Mouse (Mus musculus) liver, embryonic 16.5 days (tissue): Measurements from ENCODE around the gene Cdh12. TPM values are rescaled to one million over a fixed set of nuclear protein-coding genes. Genes with fewer than 3 reads are reported as not detected.

Experiments
- ATAC-seq: fragments of 200-750 bp; cut with Nextera tagmentation; 2 replicates; pipeline ENCODE4 v1.8.0; 2017; ENCODE audit warnings: low read depth, mild to moderate bottlenecking, moderate number of reproducible peaks, moderate library complexity
- H3K27ac ChIP-seq: fragments of 300-500 bp; sonication (generic); 2 replicates; pipeline ENCODE4 v1.5.1; 2014; ENCODE audit warnings: mild to moderate bottlenecking, low read length
- H3K27me3 ChIP-seq: fragments of 300-500 bp; sonication (generic); 2 replicates; pipeline ENCODE4 v1.6.1; 2014; ENCODE audit warnings: low read depth, low read length, mixed read lengths; ENCODE audit not compliant: control insufficient read depth, insufficient read depth
- H3K36me3 ChIP-seq: fragments of 300-500 bp; sonication (generic); 2 replicates; pipeline ENCODE4 v1.6.1; 2014; ENCODE audit warnings: mild to moderate bottlenecking; ENCODE audit not compliant: control insufficient read depth, insufficient read depth
- H3K4me1 ChIP-seq: fragments of 300-500 bp; sonication (generic); 2 replicates; pipeline ENCODE4 v1.6.1; 2014; ENCODE audit warnings: low read depth, low read length, mixed read lengths; ENCODE audit not compliant: control insufficient read depth
- H3K4me2 ChIP-seq: fragments of 300-500 bp; sonication (generic); 2 replicates; pipeline ENCODE4 v1.6.1; 2014; ENCODE audit warnings: low read depth, low read length, mixed read lengths
- H3K4me3 ChIP-seq: fragments of 300-500 bp; sonication (generic); 2 replicates; pipeline ENCODE4 v1.5.1; 2014; ENCODE audit warnings: low read depth, mild to moderate bottlenecking, low read length
- H3K9ac ChIP-seq: fragments of 300-500 bp; sonication (generic); 2 replicates; pipeline ENCODE4 v1.6.1; 2014; ENCODE audit warnings: low read depth, low read length
- H3K9me3 ChIP-seq: fragments of 300-500 bp; sonication (generic); replicated peaks from 2 replicates; pipeline ENCODE4 v1.6.1; 2016; ENCODE audit warnings: low read length; ENCODE audit not compliant: control insufficient read depth
- WGBS: fragments of 180-500 bp; shearing (Covaris S2); extraction: QIAGEN DNeasy Blood & Tissue Kit; methylation state at CpG from one replicate; pipeline ENCODE4 v1.1.7; 2014; ENCODE audit not compliant: insufficient replicate concordance; 5-methylcytosine and 5-hydroxymethylcytosine counted together
- polyA plus RNA-seq: library from polyadenylated mRNA; unstranded; fragments of >200 nt; fragmentation: Nextera tagmentation; extraction: Ambion mirVana; gene quantifications from 2 replicates; pipeline ENCODE4 v1.2.1, GENCODE M21; 2015

The Cdh12 gene
- polyA plus RNA-seq, 1 experiment from 2014 or later: not detected

DNA sequence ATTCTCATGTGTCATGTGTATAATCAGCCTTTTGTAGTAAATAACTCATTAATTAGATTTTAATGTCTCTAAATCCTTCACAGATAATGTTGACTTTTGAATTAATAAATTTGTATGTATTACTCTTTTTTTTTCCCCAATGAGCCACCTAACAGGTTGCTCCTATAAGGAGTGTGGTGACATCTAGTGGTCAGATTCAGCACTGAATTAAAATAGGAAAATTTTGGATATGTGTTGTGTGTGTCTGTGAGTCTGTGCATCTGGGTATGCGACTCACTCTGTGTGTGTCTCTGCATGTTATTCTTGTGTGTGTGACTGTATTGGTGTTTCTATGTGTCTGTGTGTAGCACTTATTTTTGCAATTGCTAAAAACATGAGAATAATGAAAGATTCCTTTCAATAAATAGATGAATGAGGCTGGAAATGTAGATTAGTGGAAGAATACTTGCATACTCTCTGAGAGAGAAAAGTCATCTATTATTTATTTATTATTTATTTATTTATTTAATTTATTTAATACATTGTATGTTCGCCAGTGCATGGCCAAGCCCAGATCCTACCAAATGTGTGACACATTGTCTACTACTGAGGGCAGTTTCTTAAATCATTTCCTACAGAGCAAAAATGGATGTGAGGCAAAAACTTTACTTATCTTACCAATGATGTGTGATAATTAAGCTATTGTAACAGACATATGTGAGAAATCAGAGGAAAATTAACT, 958.4 kb downstream of the Cdh12 start:
- H3K9me3 ChIP-seq: no peaks in the 10 kb centered on the region
- no peaks in the 10 kb centered on the region for H3K4me1 ChIP-seq
- H3K4me2 ChIP-seq: no peak overlapping the region
- H3K27me3 ChIP-seq: no peaks in the 10 kb centered on the region
- H3K9ac ChIP-seq: no peak overlapping the region
- no peak for ATAC-seq
- 47% methylated on average over 2 of the region's 2 CpGs for WGBS
- no peaks in the 10 kb centered on the region for H3K36me3 ChIP-seq
- no peak overlapping the region for H3K27ac ChIP-seq
- no peak overlapping the region for H3K4me3 ChIP-seq

DNA sequence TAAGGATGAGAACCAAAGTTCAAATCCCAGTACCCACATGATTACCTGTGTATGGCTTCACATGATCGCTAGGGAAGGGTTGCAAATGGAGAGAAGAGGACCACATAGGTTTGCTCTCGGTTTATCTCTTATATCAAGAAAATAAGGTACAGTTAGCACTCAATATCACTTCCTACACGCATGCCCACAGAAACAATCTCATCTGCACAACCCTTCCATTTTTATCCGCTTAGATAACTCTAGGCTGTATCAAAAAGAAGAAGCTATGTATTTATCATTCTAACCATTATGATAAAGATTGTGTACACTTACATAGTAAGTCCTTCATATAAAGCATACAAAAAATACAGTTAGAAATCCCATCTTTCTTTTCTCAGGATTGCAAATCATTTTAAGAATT, 988.3 kb downstream of the Cdh12 start:
- Histone ChIP-seq H3K36me3 (no peaks in the 10 kb centered on the region), H3K27me3 (no peaks in the 10 kb centered on the region), H3K4me2 (no peak overlapping the region), H3K4me3 (no peak overlapping the region), H3K9me3 (no peaks in the 10 kb centered on the region), H3K4me1 (no peaks in the 10 kb centered on the region), H3K27ac (no peak overlapping the region), H3K9ac (no peak overlapping the region)
- WGBS: 67% methylated on average over 4 of the region's 4 CpGs
- no peak for ATAC-seq

DNA sequence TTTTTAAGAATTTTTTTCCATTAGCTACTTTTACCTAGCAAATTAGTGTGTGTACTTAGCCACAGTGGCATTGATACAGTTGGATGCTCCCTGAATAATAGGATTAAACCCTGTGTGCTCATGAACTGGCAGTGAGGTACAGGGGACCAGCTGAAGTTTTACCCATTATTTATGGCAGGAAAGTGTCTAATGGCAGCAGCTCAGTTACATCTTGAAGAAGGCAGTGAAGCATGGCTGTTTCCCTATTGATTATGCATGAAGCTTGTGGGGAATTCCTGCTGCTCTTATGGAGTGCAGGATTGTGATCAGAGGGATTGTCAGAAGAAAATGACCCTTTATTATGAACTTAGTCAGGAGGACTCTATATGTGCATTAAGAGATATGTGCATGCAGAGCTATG, 988.9 kb downstream of the Cdh12 start:
- Histone ChIP-seq H3K9ac (no peak overlapping the region), H3K27me3 (no peaks in the 10 kb centered on the region), H3K27ac (no peak overlapping the region), H3K9me3 (no peaks in the 10 kb centered on the region), H3K4me2 (no peak overlapping the region), H3K4me1 (no peaks in the 10 kb centered on the region), H3K4me3 (no peak overlapping the region), H3K36me3 (no peaks in the 10 kb centered on the region)
- no peak for ATAC-seq

DNA sequence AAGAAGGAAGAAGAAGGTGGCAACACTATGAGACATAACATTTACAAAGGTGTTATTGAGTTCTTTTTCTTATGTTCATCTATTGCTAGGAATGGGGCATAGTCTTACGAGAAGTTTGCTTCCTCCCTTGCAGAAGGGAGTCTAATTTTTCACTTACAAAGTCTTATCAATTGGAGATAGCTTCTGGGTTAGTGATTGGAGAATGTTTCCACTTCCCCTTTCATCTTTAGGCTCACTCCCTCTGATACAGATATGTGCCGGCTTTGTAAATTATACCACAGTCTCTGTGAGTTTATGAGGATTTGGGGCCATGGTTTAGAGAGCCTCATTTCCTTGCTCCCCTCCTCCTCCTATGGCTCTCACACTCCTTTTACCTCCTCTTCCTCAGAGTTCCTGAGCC, 1009.0 kb downstream of the Cdh12 start:
- no peaks in the 10 kb centered on the region for H3K9me3 ChIP-seq
- H3K4me1 ChIP-seq: no peaks in the 10 kb centered on the region
- H3K27ac ChIP-seq: no peak overlapping the region
- no peak overlapping the region for H3K4me3 ChIP-seq
- WGBS: 61% methylated on average over 2 of the region's 2 CpGs
- ATAC-seq: no peak
- H3K27me3 ChIP-seq: no peaks in the 10 kb centered on the region
- H3K4me2 ChIP-seq: no peak overlapping the region
- H3K36me3 ChIP-seq: no peaks in the 10 kb centered on the region
- H3K9ac ChIP-seq: no peak overlapping the region

DNA sequence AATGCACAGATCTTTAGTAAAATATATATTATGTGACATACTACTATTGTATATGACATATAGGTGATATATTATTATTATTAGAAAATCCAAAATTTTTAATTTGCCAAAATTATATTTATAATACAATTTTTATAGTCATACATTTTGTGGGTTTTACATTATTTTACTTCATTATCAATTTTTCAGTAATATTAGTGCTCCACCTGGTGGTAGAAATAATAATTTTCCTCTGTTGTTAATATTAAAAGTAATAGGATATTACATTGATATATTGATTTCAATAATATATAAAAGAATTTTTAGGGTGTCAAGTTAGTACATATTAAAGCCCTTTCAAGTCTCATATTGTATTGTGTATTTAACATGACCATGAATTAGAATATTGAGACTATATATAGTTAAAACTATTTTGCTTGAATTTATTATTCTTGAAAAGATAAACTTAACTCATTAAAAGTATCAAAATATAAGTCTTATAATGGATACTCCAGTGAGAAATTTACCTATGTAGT, 1070.3 kb downstream of the Cdh12 start:
- Histone ChIP-seq H3K27ac (no peak overlapping the region), H3K4me2 (no peak overlapping the region), H3K4me3 (no peak overlapping the region), H3K9me3 (no peaks in the 10 kb centered on the region), H3K36me3 (no peaks in the 10 kb centered on the region), H3K4me1 (no peaks in the 10 kb centered on the region), H3K9ac (no peak overlapping the region), H3K27me3 (no peaks in the 10 kb centered on the region)
- ATAC-seq: no peak

DNA sequence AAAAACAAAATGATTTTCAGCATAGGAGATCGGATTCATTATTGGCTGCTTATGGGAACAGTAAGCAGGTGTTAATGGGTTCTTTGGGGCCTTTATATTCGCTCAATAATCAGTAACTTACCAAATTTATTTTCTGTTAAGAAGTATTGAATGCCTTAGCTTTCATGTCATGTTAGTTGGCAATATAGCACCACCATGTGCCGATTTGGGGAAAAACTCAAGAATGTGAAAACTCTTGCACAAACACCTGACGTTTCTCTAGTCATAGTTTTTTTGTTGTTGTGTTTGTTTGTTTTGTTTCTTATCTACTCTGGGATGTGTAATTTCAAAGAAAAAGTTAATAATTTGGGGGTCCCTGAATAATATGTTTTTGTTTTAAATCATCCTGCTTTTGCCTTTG, 1081.7 kb downstream of the Cdh12 start:
- no peak for ATAC-seq

DNA sequence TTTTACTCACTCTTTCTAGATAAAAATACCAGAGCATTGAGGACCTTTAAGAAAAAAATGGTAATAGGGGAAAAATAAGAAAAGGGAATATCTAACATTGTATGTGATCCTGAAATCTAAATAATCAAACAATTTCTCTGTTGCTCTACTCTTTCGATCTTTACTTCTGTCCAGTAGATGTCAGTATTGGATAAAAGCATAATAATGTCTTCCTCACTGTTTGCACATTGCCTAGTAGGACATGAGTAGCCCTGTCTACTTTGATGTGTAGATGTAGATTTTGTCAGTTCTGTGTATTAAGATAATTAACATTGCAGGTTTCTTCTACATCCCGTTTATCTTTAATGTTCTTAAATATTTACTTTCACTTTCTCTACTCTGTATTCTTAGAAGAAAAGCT, 1087.8 kb downstream of the Cdh12 start:
- Histone ChIP-seq H3K9ac (no peak overlapping the region), H3K27me3 (no peaks in the 10 kb centered on the region), H3K4me1 (no peaks in the 10 kb centered on the region), H3K4me2 (no peak overlapping the region), H3K36me3 (no peaks in the 10 kb centered on the region), H3K9me3 (no peaks in the 10 kb centered on the region), H3K27ac (no peak overlapping the region), H3K4me3 (no peak overlapping the region)
- ATAC-seq: no peak
- 50% methylated on average over 2 of the region's 2 CpGs for WGBS

More for the DNA sequence above, 1081.7 kb downstream of the Cdh12 start:
- no peaks in the 10 kb centered on the region for H3K27me3 ChIP-seq
- H3K9ac ChIP-seq: no peak overlapping the region
- no peaks in the 10 kb centered on the region for H3K4me1 ChIP-seq
- no peaks in the 10 kb centered on the region for H3K36me3 ChIP-seq
- no peak overlapping the region for H3K4me2 ChIP-seq
- no peak overlapping the region for H3K4me3 ChIP-seq
- H3K27ac ChIP-seq: no peak overlapping the region
- 47% methylated on average over 4 of the region's 4 CpGs for WGBS
- no peaks in the 10 kb centered on the region for H3K9me3 ChIP-seq

DNA sequence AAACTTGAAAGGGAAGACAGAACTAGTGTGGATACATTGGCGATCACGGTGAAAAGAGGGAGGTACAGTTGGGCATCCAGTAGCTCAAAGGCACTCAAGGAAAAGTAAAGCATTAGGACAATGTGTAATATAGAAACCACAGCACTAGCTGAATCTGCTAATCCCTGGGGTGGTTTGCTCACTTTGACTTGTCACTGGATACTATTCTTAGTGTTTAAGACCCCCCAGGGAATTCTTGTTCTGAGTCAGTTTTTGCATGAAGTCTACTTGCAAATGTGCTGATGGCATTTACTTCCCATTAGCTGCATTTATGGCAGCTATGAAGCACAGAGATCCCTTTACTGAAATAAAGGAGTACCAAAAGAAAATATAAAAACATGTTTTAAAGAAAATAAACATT, 1095.7 kb downstream of the Cdh12 start:
- H3K27ac ChIP-seq: no peak overlapping the region
- H3K4me3 ChIP-seq: no peak overlapping the region
- H3K9ac ChIP-seq: no peak overlapping the region
- no peaks in the 10 kb centered on the region for H3K4me1 ChIP-seq
- no peak for ATAC-seq
- 67% methylated on average over 2 of the region's 2 CpGs for WGBS
- H3K36me3 ChIP-seq: no peaks in the 10 kb centered on the region
- H3K9me3 ChIP-seq: no peaks in the 10 kb centered on the region
- no peak overlapping the region for H3K4me2 ChIP-seq
- H3K27me3 ChIP-seq: no peaks in the 10 kb centered on the region

DNA sequence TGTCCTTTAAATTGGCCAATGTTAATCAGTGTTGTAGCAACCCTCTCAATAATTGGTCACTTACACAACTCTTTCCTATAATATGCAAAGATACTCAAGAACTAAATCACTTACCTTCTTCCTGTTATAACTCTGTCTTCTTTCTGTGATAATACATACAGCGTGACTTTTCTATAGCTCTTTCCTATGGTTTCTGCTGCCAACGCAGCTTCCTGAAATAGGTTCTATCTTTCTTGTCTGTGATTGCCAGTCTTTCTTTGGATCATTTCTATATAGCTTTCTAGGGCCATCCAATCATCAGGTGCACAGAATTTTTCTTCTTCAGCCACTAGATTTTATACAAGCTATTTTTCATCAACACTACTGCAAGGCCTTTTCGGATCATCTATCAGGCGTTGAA, 1106.9 kb downstream of the Cdh12 start:
- no peak overlapping the region for H3K9ac ChIP-seq
- no peaks in the 10 kb centered on the region for H3K9me3 ChIP-seq
- H3K27me3 ChIP-seq: no peaks in the 10 kb centered on the region
- no peak overlapping the region for H3K4me2 ChIP-seq
- no peak for ATAC-seq
- 66% methylated on average over 4 of the region's 4 CpGs for WGBS
- H3K4me3 ChIP-seq: no peak overlapping the region
- H3K27ac ChIP-seq: no peak overlapping the region
- no peaks in the 10 kb centered on the region for H3K36me3 ChIP-seq
- H3K4me1 ChIP-seq: no peaks in the 10 kb centered on the region
